Mouse (Mus musculus) cortical plate, adult 2 months (tissue): Measurements from ENCODE around the gene Apln.

Source experiments
- CTCF ChIP-seq: fragments of 200-500 bp; IDR thresholded peaks from 2 replicates; pipeline ENCODE4 v1.5.1; 2011; ENCODE audit warnings: mild to moderate bottlenecking, control low read depth, low read length; ENCODE audit not compliant: insufficient read depth; ENCODE audit errors: extremely low read depth
- POLR2A ChIP-seq: fragments of 200-500 bp; IDR thresholded peaks from 2 replicates; pipeline ENCODE4 v1.6.1; 2011; ENCODE audit warnings: mild to moderate bottlenecking, low read length, control low read depth; ENCODE audit not compliant: insufficient read depth; ENCODE audit errors: extremely low read depth

- no peak for TF ChIP-seq CTCF
- no peak for TF ChIP-seq POLR2A
Measured at GRCm38 (mm10) chrX:48046315-48046714, 11.7 kb upstream of the Apln start.
